Mouse (Mus musculus): ENCODE measurements around the gene Rpsa. TPM values are rescaled to one million over a fixed set of nuclear protein-coding genes. Genes with fewer than 3 reads are reported as not detected.

The Rpsa gene
- polyA plus RNA-seq, 1 experiment: 1,195 TPM

GRCm38 (mm10) chr9:120163862-120164261 is 36.4 kb downstream of the Rpsa start:
- Histone ChIP-seq H3K4me1 (ENCODE audit: control insufficient read depth, insufficient read depth, low read length) (no peaks in the 10 kb centered on the region), H3K27me3 (replicated peaks; ENCODE audit: control insufficient read depth, insufficient read depth, low read length) (no peaks in the 10 kb centered on the region; the same call in 1 of the 2 replicates), H3K36me3 (ENCODE audit: control insufficient read depth, insufficient read depth, low read length) (no peaks in the 10 kb centered on the region), H3K27ac (ENCODE audit: insufficient read depth, low read depth, low read length) (no peak overlapping the region), H3K4me3 (ENCODE audit: insufficient read depth, low read depth, low read length) (no peak overlapping the region)
- DNase-seq: no peak
- TF ChIP-seq CTCF (conservative IDR thresholded peaks at IDR 0.05; ENCODE audit: insufficient read depth, insufficient read length, low read depth, low read length) (no peak), POLR2A (IDR thresholded peaks at IDR 0.05; ENCODE audit: low read depth, low read length) (no peak)
- WGBS: 87% methylated on average over 16 of the region's 16 CpGs

- Histone ChIP-seq H3K4me1 (ENCODE audit: control insufficient read depth, insufficient read depth, low read length) (no peaks in the 10 kb centered on the region), H3K27ac (ENCODE audit: insufficient read depth, low read depth, low read length) (no peak overlapping the region), H3K36me3 (ENCODE audit: control insufficient read depth, insufficient read depth, low read length) (no peaks in the 10 kb centered on the region), H3K27me3 (replicated peaks; ENCODE audit: control insufficient read depth, insufficient read depth, low read length) (no peaks in the 10 kb centered on the region; the same call in 1 of the 2 replicates), H3K4me3 (ENCODE audit: insufficient read depth, low read depth, low read length) (no peak overlapping the region)
- WGBS: 65% methylated on average over 11 of the region's 11 CpGs
- no peak for DNase-seq
- TF ChIP-seq POLR2A (IDR thresholded peaks at IDR 0.05; ENCODE audit: low read depth, low read length): no peak
- no peak for TF ChIP-seq CTCF (conservative IDR thresholded peaks at IDR 0.05; ENCODE audit: insufficient read depth, insufficient read length, low read depth, low read length)
Observed at GRCm38 (mm10) chr9:120167826-120168225, 40.3 kb downstream of the Rpsa start.

- H3K36me3 ChIP-seq (ENCODE audit: control insufficient read depth, insufficient read depth, low read length): no peaks in the 10 kb centered on the region
- H3K4me1 ChIP-seq (ENCODE audit: control insufficient read depth, insufficient read depth, low read length): no peaks in the 10 kb centered on the region
- TF ChIP-seq POLR2A (IDR thresholded peaks at IDR 0.05; ENCODE audit: low read depth, low read length) (no peak), CTCF (conservative IDR thresholded peaks at IDR 0.05; ENCODE audit: insufficient read depth, insufficient read length, low read depth, low read length) (peak; percentile 64)
- no peak overlapping the region for H3K27ac ChIP-seq (ENCODE audit: insufficient read depth, low read depth, low read length)
- peak; percentile 49 for DNase-seq
- H3K4me3 ChIP-seq (ENCODE audit: insufficient read depth, low read depth, low read length): no peak overlapping the region
- WGBS: 39% methylated on average over 5 of the region's 5 CpGs
- no peaks in the 10 kb centered on the region; the same call in 1 of the 2 replicates for H3K27me3 ChIP-seq (replicated peaks; ENCODE audit: control insufficient read depth, insufficient read depth, low read length)
Observed at GRCm38 (mm10) chr9:120171295-120171694, 43.8 kb downstream of the Rpsa start.

- Histone ChIP-seq H3K27ac (ENCODE audit: insufficient read depth, low read depth, low read length) (no peak overlapping the region), H3K4me1 (ENCODE audit: control insufficient read depth, insufficient read depth, low read length) (no peaks in the 10 kb centered on the region), H3K27me3 (replicated peaks; ENCODE audit: control insufficient read depth, insufficient read depth, low read length) (no peaks in the 10 kb centered on the region), H3K4me3 (ENCODE audit: insufficient read depth, low read depth, low read length) (no peak overlapping the region), H3K36me3 (ENCODE audit: control insufficient read depth, insufficient read depth, low read length) (no peaks in the 10 kb centered on the region)
- WGBS: 85% methylated on average over 18 of the region's 18 CpGs
- DNase-seq: no peak
- no peak for TF ChIP-seq POLR2A (IDR thresholded peaks at IDR 0.05; ENCODE audit: low read depth, low read length)
- no peak for TF ChIP-seq CTCF (conservative IDR thresholded peaks at IDR 0.05; ENCODE audit: insufficient read depth, insufficient read length, low read depth, low read length)
Observed at GRCm38 (mm10) chr9:120174436-120175137, 47.1 kb downstream of the Rpsa start.

GRCm38 (mm10) chr9:120178813-120179212 is 51.3 kb downstream of the Rpsa start:
- 78% methylated on average over 10 of the region's 10 CpGs for WGBS
- Histone ChIP-seq H3K4me1 (ENCODE audit: control insufficient read depth, insufficient read depth, low read length) (no peaks in the 10 kb centered on the region), H3K36me3 (ENCODE audit: control insufficient read depth, insufficient read depth, low read length) (no peaks in the 10 kb centered on the region), H3K4me3 (ENCODE audit: insufficient read depth, low read depth, low read length) (no peak overlapping the region), H3K27me3 (replicated peaks; ENCODE audit: control insufficient read depth, insufficient read depth, low read length) (no peaks in the 10 kb centered on the region), H3K27ac (ENCODE audit: insufficient read depth, low read depth, low read length) (no peak overlapping the region)
- TF ChIP-seq CTCF (conservative IDR thresholded peaks at IDR 0.05; ENCODE audit: insufficient read depth, insufficient read length, low read depth, low read length) (no peak), POLR2A (IDR thresholded peaks at IDR 0.05; ENCODE audit: low read depth, low read length) (no peak)
- no peak for DNase-seq

Other genes starting within 250 kb of the Rpsa start
- 27.3 and 32.2 TPM in 2 replicates for gene Wdr48, start 232.8 kb upstream of the Rpsa start, polyA plus RNA-seq (2012; rRNA removed)
- gene Gorasp1, start 190.1 kb upstream of the Rpsa start, polyA plus RNA-seq (2012; rRNA removed): 17.8 and 20.7 TPM in 2 replicates
- 0.06 and 0.07 TPM in 2 replicates for gene Ttc21a, start 190.1 kb upstream of the Rpsa start, polyA plus RNA-seq (2012; rRNA removed)
- gene Csrnp1, start 143.0 kb upstream of the Rpsa start, polyA plus RNA-seq (2012; rRNA removed): 14.8 and 24.2 TPM in 2 replicates
- gene Xirp1, start 104.1 kb upstream of the Rpsa start, polyA plus RNA-seq (2012; rRNA removed): 0.18 and 0.94 TPM in 2 replicates
- 5.5 and 6.1 TPM in 2 replicates for gene Cx3cr1, start 57.8 kb upstream of the Rpsa start, polyA plus RNA-seq (2012; rRNA removed)
- gene Ccr8, start 35.6 kb upstream of the Rpsa start, polyA plus RNA-seq (2012; rRNA removed): 0.10 and 0.33 TPM in 2 replicates
- gene Slc25a38, start 17.3 kb upstream of the Rpsa start, polyA plus RNA-seq (2012; rRNA removed): 49.6 and 52.0 TPM in 2 replicates
- gene Mobp, start 22.0 kb downstream of the Rpsa start, polyA plus RNA-seq (2012; rRNA removed): not detected in 2 replicates
- 1.1 and 1.3 TPM in 2 replicates for gene Myrip, start 173.8 kb downstream of the Rpsa start, polyA plus RNA-seq (2012; rRNA removed)

Data from kidney, adult 2 months (tissue).